Mouse (Mus musculus): ENCODE data around the gene Ckap4. TPM values are rescaled to one million over a fixed set of nuclear protein-coding genes. Genes with fewer than 3 reads are reported as not detected.
"Not testable (repeated sequence)": the region's sequence is repeated elsewhere in the genome, so short reads cannot be mapped to it uniquely, and the experiment has no call there.

Ckap4 gene
- polyA plus RNA-seq, 1 experiment from 2014 or later: 75.2 TPM

GRCm38 (mm10) chr10:84527070-84527469, 6.8 kb downstream of the Ckap4 start:
- H3K4me1 ChIP-seq (replicated peaks): peaks cover 31% of the 10 kb centered on the region
- no peak overlapping the region for H3K9ac ChIP-seq
- H3K27me3 ChIP-seq: no peaks in the 10 kb centered on the region
- H3K4me2 ChIP-seq: no peak overlapping the region
- 80% methylated on average over 5 of the region's 5 CpGs for WGBS
- H3K27ac ChIP-seq: no peak overlapping the region
- no peak for ATAC-seq (replicated peaks; ENCODE audit: insufficient number of reproducible peaks, insufficient read depth, low FRiP score, low read depth)
- H3K4me3 ChIP-seq: no peak overlapping the region
- H3K36me3 ChIP-seq: peaks cover 28% of the 10 kb centered on the region
- no peaks in the 10 kb centered on the region for H3K9me3 ChIP-seq (replicated peaks)

- H3K9me3 ChIP-seq (replicated peaks): no peaks in the 10 kb centered on the region
- no peak overlapping the region for H3K4me2 ChIP-seq
- H3K36me3 ChIP-seq: peaks cover 28% of the 10 kb centered on the region
- no peak overlapping the region for H3K9ac ChIP-seq
- H3K27ac ChIP-seq: no peak overlapping the region
- H3K4me1 ChIP-seq (replicated peaks): peaks cover 25% of the 10 kb centered on the region
- 74% methylated on average over 10 of the region's 10 CpGs for WGBS
- H3K4me3 ChIP-seq: no peak overlapping the region
- H3K27me3 ChIP-seq: no peaks in the 10 kb centered on the region
- no peak for ATAC-seq (replicated peaks; ENCODE audit: insufficient number of reproducible peaks, insufficient read depth, low FRiP score, low read depth)
These were observed 7.4 kb downstream of the Ckap4 start for GRCm38 (mm10) chr10:84526488-84526887.

GRCm38 (mm10) chr10:84523682-84524081, 10.2 kb downstream of the Ckap4 start:
- Histone ChIP-seq H3K4me2 (no peak overlapping the region), H3K9me3 (replicated peaks) (no peaks in the 10 kb centered on the region), H3K27me3 (no peaks in the 10 kb centered on the region), H3K9ac (no peak overlapping the region), H3K4me1 (replicated peaks) (peaks cover under 1% of the 10 kb centered on the region; the same call in 1 of the 2 replicates), H3K36me3 (peaks cover 28% of the 10 kb centered on the region), H3K4me3 (no peak overlapping the region), H3K27ac (no peak overlapping the region)
- WGBS: 58% methylated on average over 10 of the region's 10 CpGs
- ATAC-seq (replicated peaks; ENCODE audit: insufficient number of reproducible peaks, insufficient read depth, low FRiP score, low read depth): no peak

GRCm38 (mm10) chr10:84516414-84516927, 17.4 kb downstream of the Ckap4 start:
- 40% methylated on average over 11 of the region's 11 CpGs for WGBS
- no peaks in the 10 kb centered on the region for H3K36me3 ChIP-seq
- H3K27me3 ChIP-seq: no peaks in the 10 kb centered on the region
- 0 out of 2 replicates have a peak overlapping the region, but pooled peaks have one; percentile 17 for H3K9ac ChIP-seq
- H3K27ac ChIP-seq: no peak overlapping the region
- no peaks in the 10 kb centered on the region for H3K9me3 ChIP-seq (replicated peaks)
- ATAC-seq (replicated peaks; ENCODE audit: insufficient number of reproducible peaks, insufficient read depth, low FRiP score, low read depth): no peak
- no peak overlapping the region for H3K4me3 ChIP-seq
- no peak overlapping the region for H3K4me2 ChIP-seq
- H3K4me1 ChIP-seq (replicated peaks): peaks cover 6% of the 10 kb centered on the region

- not testable (repeated sequence) for H3K4me1 ChIP-seq (replicated peaks); H3K36me3 ChIP-seq; H3K9ac ChIP-seq; H3K27me3 ChIP-seq; H3K4me3 ChIP-seq; H3K27ac ChIP-seq; H3K9me3 ChIP-seq (replicated peaks); H3K4me2 ChIP-seq
- 46% methylated on average over 1 of the region's 1 CpGs for WGBS
- ATAC-seq (replicated peaks; ENCODE audit: insufficient number of reproducible peaks, insufficient read depth, low FRiP score, low read depth): peak; percentile 36; the same call in 1 of the 2 replicates
These were observed 17.9 kb downstream of the Ckap4 start for GRCm38 (mm10) chr10:84515980-84516379.

- Histone ChIP-seq H3K36me3 (no peaks in the 10 kb centered on the region), H3K27me3 (no peaks in the 10 kb centered on the region), H3K9me3 (replicated peaks) (no peaks in the 10 kb centered on the region), H3K27ac (no peak overlapping the region), H3K4me1 (replicated peaks) (peaks cover 6% of the 10 kb centered on the region), H3K9ac (no peak overlapping the region), H3K4me3 (no peak overlapping the region), H3K4me2 (no peak overlapping the region)
- ATAC-seq (replicated peaks; ENCODE audit: insufficient number of reproducible peaks, insufficient read depth, low FRiP score, low read depth): peak; percentile 54
- 19% methylated on average over 3 of the region's 3 CpGs for WGBS
These were observed 18.3 kb downstream of the Ckap4 start for GRCm38 (mm10) chr10:84515512-84515950.

GRCm38 (mm10) chr10:84514038-84514578, 19.8 kb downstream of the Ckap4 start:
- Histone ChIP-seq H3K9me3 (replicated peaks) (no peaks in the 10 kb centered on the region), H3K27ac (no peak overlapping the region), H3K36me3 (no peaks in the 10 kb centered on the region), H3K4me3 (no peak overlapping the region), H3K4me1 (replicated peaks) (peaks cover 6% of the 10 kb centered on the region), H3K4me2 (no peak overlapping the region), H3K27me3 (no peaks in the 10 kb centered on the region), H3K9ac (no peak overlapping the region)
- 25% methylated on average over 5 of the region's 5 CpGs for WGBS
- ATAC-seq (replicated peaks; ENCODE audit: insufficient number of reproducible peaks, insufficient read depth, low FRiP score, low read depth): no peak

- Histone ChIP-seq H3K9ac (no peak overlapping the region), H3K4me2 (no peak overlapping the region), H3K27ac (no peak overlapping the region), H3K4me3 (no peak overlapping the region), H3K9me3 (replicated peaks) (no peaks in the 10 kb centered on the region), H3K4me1 (replicated peaks) (peaks cover 6% of the 10 kb centered on the region), H3K27me3 (no peaks in the 10 kb centered on the region), H3K36me3 (no peaks in the 10 kb centered on the region)
- no peak for ATAC-seq (replicated peaks; ENCODE audit: insufficient number of reproducible peaks, insufficient read depth, low FRiP score, low read depth)
These were observed 21.1 kb downstream of the Ckap4 start for GRCm38 (mm10) chr10:84512766-84513165.

GRCm38 (mm10) chr10:84508603-84509002, 25.3 kb downstream of the Ckap4 start:
- WGBS: 85% methylated on average over 1 of the region's 1 CpGs
- no peak for ATAC-seq (replicated peaks; ENCODE audit: insufficient number of reproducible peaks, insufficient read depth, low FRiP score, low read depth)
- Histone ChIP-seq H3K4me2 (no peak overlapping the region), H3K27ac (no peak overlapping the region), H3K27me3 (no peaks in the 10 kb centered on the region), H3K4me3 (no peak overlapping the region), H3K9ac (no peak overlapping the region), H3K4me1 (replicated peaks) (no peaks in the 10 kb centered on the region), H3K36me3 (no peaks in the 10 kb centered on the region), H3K9me3 (replicated peaks) (no peaks in the 10 kb centered on the region)

GRCm38 (mm10) chr10:84498867-84499266, 35.0 kb downstream of the Ckap4 start:
- Histone ChIP-seq H3K27me3 (no peaks in the 10 kb centered on the region), H3K27ac (no peak overlapping the region), H3K4me3 (no peak overlapping the region), H3K9ac (no peak overlapping the region), H3K4me2 (no peak overlapping the region), H3K4me1 (replicated peaks) (peaks cover 8% of the 10 kb centered on the region), H3K36me3 (no peaks in the 10 kb centered on the region), H3K9me3 (replicated peaks) (no peaks in the 10 kb centered on the region)
- 25% methylated on average over 2 of the region's 2 CpGs for WGBS
- no peak for ATAC-seq (replicated peaks; ENCODE audit: insufficient number of reproducible peaks, insufficient read depth, low FRiP score, low read depth)

- Histone ChIP-seq H3K4me1 (replicated peaks) (peaks cover 8% of the 10 kb centered on the region), H3K9me3 (replicated peaks) (no peaks in the 10 kb centered on the region), H3K27me3 (no peaks in the 10 kb centered on the region), H3K27ac (no peak overlapping the region), H3K36me3 (no peaks in the 10 kb centered on the region), H3K9ac (no peak overlapping the region), H3K4me2 (no peak overlapping the region), H3K4me3 (no peak overlapping the region)
- 74% methylated on average over 2 of the region's 2 CpGs for WGBS
- ATAC-seq (replicated peaks; ENCODE audit: insufficient number of reproducible peaks, insufficient read depth, low FRiP score, low read depth): no peak
These were observed 37.1 kb downstream of the Ckap4 start for GRCm38 (mm10) chr10:84496805-84497204.

- Histone ChIP-seq H3K4me3 (no peak overlapping the region), H3K4me1 (replicated peaks) (peaks cover 8% of the 10 kb centered on the region), H3K27me3 (no peaks in the 10 kb centered on the region), H3K9me3 (replicated peaks) (no peaks in the 10 kb centered on the region), H3K36me3 (no peaks in the 10 kb centered on the region), H3K27ac (no peak overlapping the region; the same call in 1 of the 2 replicates), H3K9ac (no peak overlapping the region), H3K4me2 (no peak overlapping the region)
- peak; percentile 13; the same call in 1 of the 2 replicates for ATAC-seq (replicated peaks; ENCODE audit: insufficient number of reproducible peaks, insufficient read depth, low FRiP score, low read depth)
- 28% methylated on average over 7 of the region's 7 CpGs for WGBS
These were observed 39.4 kb downstream of the Ckap4 start for GRCm38 (mm10) chr10:84494432-84494831.

All from heart, embryonic 15.5 days (tissue).